Mouse (Mus musculus): ENCODE data around the gene Elmod3.
"Not testable (repeated sequence)": the region's sequence is repeated elsewhere in the genome, so short reads cannot be mapped to it uniquely, and the experiment has no call there.

Elmod3 gene

GRCm38 (mm10) chr6:72534035-72534809, 64.0 kb downstream of the Elmod3 start:
- peak; percentile 65 for DNase-seq (ENCODE audit: low spot score)

GRCm38 (mm10) chr6:72533555-72533954, 64.7 kb downstream of the Elmod3 start:
- not testable (repeated sequence) for DNase-seq (ENCODE audit: low spot score)

- no peak for DNase-seq (ENCODE audit: low spot score)
These were observed 65.6 kb downstream of the Elmod3 start for GRCm38 (mm10) chr6:72532580-72532979.

GRCm38 (mm10) chr6:72528410-72529151, 69.6 kb downstream of the Elmod3 start:
- DNase-seq (ENCODE audit: low spot score): no peak

- DNase-seq (ENCODE audit: low spot score): no peak
These were observed 71.1 kb downstream of the Elmod3 start for GRCm38 (mm10) chr6:72527070-72527469.

GRCm38 (mm10) chr6:72524160-72524559, 74.1 kb downstream of the Elmod3 start:
- no peak for DNase-seq (ENCODE audit: low spot score)

- no peak for DNase-seq (ENCODE audit: low spot score)
These were observed 75.0 kb downstream of the Elmod3 start for GRCm38 (mm10) chr6:72523222-72523621.

- DNase-seq (ENCODE audit: low spot score): no peak
These were observed 75.9 kb downstream of the Elmod3 start for GRCm38 (mm10) chr6:72522288-72522687.

GRCm38 (mm10) chr6:72521607-72522006, 76.6 kb downstream of the Elmod3 start, which contains the start of gene Sh2d6:
TSS of gene Sh2d6 (minus strand) at chr6:72521707.
- no peak for DNase-seq (ENCODE audit: low spot score)

GRCm38 (mm10) chr6:72520904-72521303, 77.3 kb downstream of the Elmod3 start:
- DNase-seq (ENCODE audit: low spot score): no peak

GRCm38 (mm10) chr6:72519892-72520663, 78.1 kb downstream of the Elmod3 start:
- no peak for DNase-seq (ENCODE audit: low spot score)

GRCm38 (mm10) chr6:72519303-72519702, 78.9 kb downstream of the Elmod3 start:
- no peak for DNase-seq (ENCODE audit: low spot score)

- no peak for DNase-seq (ENCODE audit: low spot score)
These were observed 79.4 kb downstream of the Elmod3 start for GRCm38 (mm10) chr6:72518842-72519241.

Measured in T-cell, adult 2 months (primary cell).